Mouse (Mus musculus): ENCODE measurements at regions not wholly inside any gene's neighbourhood (a gene's known extent, or its start where the extent isn't known, plus 50 kb on each side); places are given as distances from the start of the nearest gene placed in this dataset.

- peak; percentile 22 for DNase-seq (ENCODE audit: low spot score)
Measured at GRCm38 (mm10) chr13:114679703-114680378, 138.2 kb upstream of the Mocs2 start.

- no peak for DNase-seq (ENCODE audit: low spot score)
Measured at GRCm38 (mm10) chr13:114680379-114680733, 137.7 kb upstream of the Mocs2 start.

GRCm38 (mm10) chr13:114681196-114681595 is 136.8 kb upstream of the Mocs2 start:
- no peak for DNase-seq (ENCODE audit: low spot score)

- no peak for DNase-seq (ENCODE audit: low spot score)
Measured at GRCm38 (mm10) chr13:114681887-114682286, 136.1 kb upstream of the Mocs2 start.

- no peak for DNase-seq (ENCODE audit: low spot score)
Measured at GRCm38 (mm10) chr13:114682891-114683290, 135.1 kb upstream of the Mocs2 start.

GRCm38 (mm10) chr13:114684298-114684697 is 133.7 kb upstream of the Mocs2 start:
- no peak for DNase-seq (ENCODE audit: low spot score)

GRCm38 (mm10) chr13:114685368-114685767 is 132.7 kb upstream of the Mocs2 start:
- no peak for DNase-seq (ENCODE audit: low spot score)

- DNase-seq (ENCODE audit: low spot score) = no peak
Measured at GRCm38 (mm10) chr13:114712601-114713000, 105.4 kb upstream of the Mocs2 start.

GRCm38 (mm10) chr13:114719771-114720170 is 98.3 kb upstream of the Mocs2 start:
- DNase-seq (ENCODE audit: low spot score) = peak; percentile 26

- DNase-seq (ENCODE audit: low spot score) = no peak
Measured at GRCm38 (mm10) chr13:114726828-114727227, 91.2 kb upstream of the Mocs2 start.

- no peak for DNase-seq (ENCODE audit: low spot score)
Measured at GRCm38 (mm10) chr13:114735066-114735465, 83.0 kb upstream of the Mocs2 start.

- DNase-seq (ENCODE audit: low spot score) = no peak
Measured at GRCm38 (mm10) chr13:114736066-114736465, 82.0 kb upstream of the Mocs2 start.

GRCm38 (mm10) chr13:114742534-114742933 is 75.5 kb upstream of the Mocs2 start:
- DNase-seq (ENCODE audit: low spot score) = no peak

GRCm38 (mm10) chr13:114745814-114746213 is 72.2 kb upstream of the Mocs2 start:
- no peak for DNase-seq (ENCODE audit: low spot score)

- no peak for DNase-seq (ENCODE audit: low spot score)
Measured at GRCm38 (mm10) chr13:114757459-114757858, 60.6 kb upstream of the Mocs2 start.

GRCm38 (mm10) chr13:114759886-114760285 is 58.1 kb upstream of the Mocs2 start:
- no peak for DNase-seq (ENCODE audit: low spot score)

- DNase-seq (ENCODE audit: low spot score) = peak; percentile 22
Measured at GRCm38 (mm10) chr13:114760901-114761300, 57.1 kb upstream of the Mocs2 start.
